Mouse (Mus musculus): Measurements from ENCODE around the gene Sds. TPM values are rescaled to one million over a fixed set of nuclear protein-coding genes. Genes with fewer than 3 reads are reported as not detected.
"Not testable (repeated sequence)": the region's sequence is repeated elsewhere in the genome, so short reads cannot be mapped to it uniquely, and the experiment has no call there.

Sds gene
- polyA plus RNA-seq, 1 experiment, result not detected

DNA sequence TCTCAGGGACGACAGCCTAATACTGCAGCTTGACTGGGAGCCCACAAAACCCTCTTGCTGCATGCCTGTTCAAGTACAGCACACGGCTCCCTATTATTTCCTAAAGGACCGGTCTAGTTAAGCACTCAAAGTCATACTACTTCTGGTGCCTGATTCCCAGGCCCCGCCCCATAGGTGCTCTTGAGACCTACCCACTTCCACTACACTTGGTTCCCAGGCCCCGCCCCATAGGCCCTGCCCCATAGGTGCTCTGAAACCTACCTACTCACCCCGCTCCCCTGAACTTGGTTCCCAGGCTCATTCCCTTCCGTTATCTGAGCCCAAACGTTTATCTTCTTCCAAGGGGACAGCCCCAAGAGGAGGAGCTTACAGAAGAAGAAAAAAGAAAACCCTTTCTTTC is 11.5 kb downstream of the Sds start:
- DNase-seq (ENCODE audit: low spot score), result no peak

- DNase-seq (ENCODE audit: low spot score), result no peak
These were observed 14.4 kb downstream of the Sds start for GRCm38 (mm10) chr5:120490679-120491192.

DNA sequence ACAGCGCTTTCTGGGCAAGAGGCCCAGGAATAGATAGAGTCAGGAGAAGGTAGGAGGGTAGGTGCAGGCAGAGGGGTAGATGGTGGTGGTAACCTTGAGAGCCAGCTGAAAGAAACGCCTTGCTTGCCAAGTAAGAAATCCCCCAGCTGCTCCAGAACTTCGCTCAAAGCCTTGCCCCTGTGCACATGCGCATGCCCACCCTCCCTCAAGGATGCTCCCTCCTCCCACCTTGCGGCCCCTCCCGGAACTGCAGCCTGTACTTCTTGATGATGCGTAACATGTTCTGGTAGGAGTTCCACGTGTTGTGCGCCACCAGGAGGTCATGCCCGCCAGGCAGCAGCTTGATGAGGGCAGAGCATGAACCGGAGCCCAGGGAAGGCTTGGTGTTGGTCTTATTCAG is 16.1 kb downstream of the Sds start:
- DNase-seq (ENCODE audit: low spot score), result no peak

- no peak for DNase-seq (ENCODE audit: low spot score)
These were observed 17.1 kb downstream of the Sds start for GRCm38 (mm10) chr5:120493440-120493839.

DNA sequence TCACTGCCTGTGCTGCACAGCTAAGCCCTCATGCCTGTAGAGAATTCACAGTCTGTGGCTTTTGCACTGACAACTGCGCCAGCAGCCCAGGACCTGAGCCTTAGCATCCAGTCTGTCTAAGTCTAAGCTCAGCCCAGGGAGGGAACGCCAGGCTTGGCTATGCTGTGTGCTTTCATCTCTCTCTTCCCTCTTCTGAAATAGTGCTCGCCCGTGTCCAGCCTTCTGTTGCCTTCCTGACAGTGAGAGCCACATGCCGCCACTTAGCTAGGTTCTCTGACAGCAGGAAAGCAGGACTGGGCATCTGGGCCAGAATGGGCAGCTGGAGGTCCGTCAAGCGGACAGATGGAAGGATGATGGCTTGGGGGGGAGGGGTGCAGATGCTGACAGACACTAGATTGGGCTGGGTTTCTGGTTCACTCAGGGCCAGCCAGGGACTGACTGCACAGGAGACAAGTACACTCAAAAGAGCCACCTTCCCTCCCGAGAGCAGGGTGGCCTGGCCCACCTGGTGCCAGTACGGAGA is 17.6 kb downstream of the Sds start:
- no peak for DNase-seq (ENCODE audit: low spot score)

DNA sequence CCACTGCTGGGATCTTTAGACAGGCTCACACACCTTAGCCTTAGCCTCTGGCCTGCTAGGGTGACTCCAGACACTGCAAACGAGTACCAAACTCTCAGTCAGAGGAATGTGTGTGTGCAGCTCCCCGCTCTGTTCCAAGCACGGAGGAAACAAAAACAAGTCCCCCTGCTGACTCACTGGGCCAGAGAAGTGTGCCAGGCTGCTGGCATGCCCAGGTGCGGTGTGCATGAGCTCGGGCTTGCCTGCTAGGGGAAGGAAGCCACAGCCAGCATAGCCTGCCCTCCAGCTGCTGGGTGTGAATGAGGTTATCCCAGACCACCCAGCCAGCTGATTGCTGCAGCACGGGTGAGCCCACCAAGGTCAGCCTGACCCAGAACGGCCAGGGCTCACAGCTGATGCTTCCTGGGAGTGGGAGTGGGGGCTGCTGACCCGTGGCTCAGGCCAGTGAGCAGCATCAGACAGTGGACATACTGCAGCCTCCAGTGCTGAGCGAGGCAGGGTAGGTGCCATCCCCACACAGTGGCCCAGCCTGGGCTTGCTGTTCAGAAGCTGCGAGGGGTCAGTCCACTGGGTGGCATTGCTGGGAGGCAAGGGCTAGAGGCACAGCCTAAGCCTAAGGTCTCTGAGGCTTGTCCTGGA is 18.9 kb downstream of the Sds start:
- no peak for DNase-seq (ENCODE audit: low spot score)

- DNase-seq (ENCODE audit: low spot score), result no peak
These were observed 19.4 kb downstream of the Sds start for GRCm38 (mm10) chr5:120495703-120496226.

- DNase-seq (ENCODE audit: low spot score), result no peak
These were observed 20.7 kb downstream of the Sds start for GRCm38 (mm10) chr5:120497071-120497470.

DNA sequence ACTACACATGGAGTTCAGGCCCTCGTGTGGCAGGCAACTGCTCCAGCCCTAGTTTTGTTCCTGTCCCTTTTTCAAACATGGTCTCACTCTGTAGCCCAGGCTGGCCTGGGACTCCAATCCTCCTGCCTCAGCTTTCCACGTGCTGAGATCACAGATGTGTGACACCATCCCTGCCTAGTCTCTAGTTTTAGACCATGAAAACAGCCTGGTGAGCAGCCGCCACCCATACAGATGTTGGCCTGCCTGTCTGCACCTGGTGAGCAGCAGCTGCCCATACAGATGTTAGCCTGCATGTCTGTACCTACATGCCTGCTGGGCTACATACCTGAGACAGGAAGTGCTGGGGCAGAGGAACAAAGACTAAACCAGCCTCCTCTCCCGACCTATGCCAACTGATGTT is 22.9 kb downstream of the Sds start:
- DNase-seq (ENCODE audit: low spot score), result no peak

DNA sequence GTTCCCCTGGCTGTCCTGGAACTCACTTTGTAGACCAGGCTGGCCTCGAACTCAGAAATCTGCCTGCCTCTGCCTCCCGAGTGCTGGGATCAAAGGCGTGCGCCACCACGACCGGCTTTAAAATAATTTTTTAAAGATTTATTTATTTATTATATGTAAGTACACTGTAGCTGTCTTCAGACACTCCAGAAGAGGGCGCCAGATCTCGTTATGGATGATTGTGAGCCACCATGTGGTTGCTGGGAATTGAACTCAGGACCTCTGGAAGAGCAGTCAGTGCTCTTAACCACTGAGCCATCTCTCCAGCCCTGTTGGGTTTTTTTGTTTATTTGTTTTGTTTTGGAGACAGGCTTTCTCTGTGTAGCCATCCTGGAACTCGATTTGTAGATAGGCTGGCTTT is 24.3 kb downstream of the Sds start:
- not testable (repeated sequence) for DNase-seq (ENCODE audit: low spot score)

DNA sequence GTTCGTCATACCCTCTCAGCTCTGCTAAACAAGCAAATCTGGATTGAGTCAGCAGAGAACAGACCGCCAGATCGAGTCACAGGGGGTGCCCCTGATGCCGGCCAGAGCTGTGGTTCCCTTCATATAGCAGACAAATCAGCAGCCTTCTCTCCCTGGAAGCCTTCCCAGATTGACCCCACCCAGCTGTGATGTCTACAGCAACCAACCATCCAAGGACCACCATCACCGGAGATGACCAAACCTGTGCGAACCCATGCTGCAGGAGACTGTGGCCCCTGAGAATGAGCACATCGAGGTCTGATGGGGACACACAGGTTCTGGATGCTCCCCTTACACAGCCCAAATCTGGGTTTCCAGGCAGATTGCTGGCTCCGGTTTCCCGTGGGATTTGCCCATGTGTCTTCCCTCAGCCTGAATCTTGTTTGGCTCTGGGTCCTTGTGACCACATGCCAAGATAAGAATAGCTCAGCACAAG is 25.9 kb downstream of the Sds start:
- DNase-seq (ENCODE audit: low spot score), result no peak

DNA sequence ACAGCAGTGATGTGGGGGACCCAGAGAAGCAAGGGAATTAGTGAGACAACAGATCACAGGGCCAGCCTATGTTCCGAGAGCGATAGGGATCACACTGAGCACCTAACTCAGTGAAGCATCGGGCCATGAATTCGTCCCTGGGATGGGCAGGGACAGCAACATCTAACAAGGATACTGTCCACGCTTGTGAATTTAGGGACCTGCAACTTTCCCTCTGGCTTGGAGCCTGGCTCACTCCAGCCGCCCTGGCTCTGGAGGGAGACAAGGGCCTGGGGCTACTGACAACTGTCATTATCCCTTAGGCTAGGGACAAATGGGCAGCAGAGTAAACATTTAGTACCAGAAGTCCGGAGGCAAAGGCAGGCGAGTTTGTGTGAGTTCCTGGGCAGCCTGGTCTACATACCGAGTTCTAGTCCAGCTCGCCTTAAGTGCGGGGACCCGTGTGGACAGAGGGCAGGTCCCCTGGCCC is 26.4 kb downstream of the Sds start:
- DNase-seq (ENCODE audit: low spot score), result no peak

GRCm38 (mm10) chr5:120503144-120503795 is 26.9 kb downstream of the Sds start, which contains the start of gene Plbd2:
Gene Plbd2 (minus strand): TSS chr5:120503625.
- peak; percentile 72 for DNase-seq (ENCODE audit: low spot score)

DNA sequence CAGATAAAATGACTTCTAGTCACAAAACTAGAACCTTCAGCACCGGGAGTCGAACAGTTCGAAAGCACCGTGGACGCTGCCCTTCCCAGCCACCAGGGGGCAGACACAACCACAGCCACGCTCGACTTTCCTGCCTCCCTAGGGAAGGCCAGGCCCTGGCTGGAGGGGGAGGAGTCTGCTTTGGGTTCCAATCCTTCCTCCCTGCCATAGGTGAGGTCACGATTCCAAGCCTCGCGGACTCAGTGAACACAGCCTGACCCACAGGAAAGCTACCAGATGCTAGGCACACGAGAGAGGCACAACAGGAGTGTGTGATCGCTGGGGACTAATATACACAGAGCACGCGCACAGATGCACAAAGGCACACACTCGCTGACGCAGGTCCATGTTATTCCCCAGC is 29.0 kb downstream of the Sds start:
- DNase-seq (ENCODE audit: low spot score), result peak; percentile 65

GRCm38 (mm10) chr5:120505781-120506180 is 29.5 kb downstream of the Sds start:
- no peak for DNase-seq (ENCODE audit: low spot score)

- no peak for DNase-seq (ENCODE audit: low spot score)
These were observed 30.2 kb downstream of the Sds start for GRCm38 (mm10) chr5:120506490-120506889.

- DNase-seq (ENCODE audit: low spot score), result no peak
These were observed 31.0 kb downstream of the Sds start for GRCm38 (mm10) chr5:120507311-120507710.

GRCm38 (mm10) chr5:120510982-120511642 is 34.8 kb downstream of the Sds start, which contains the start of gene Slc8b1:
Gene Slc8b1 (plus strand): TSS chr5:120511168.
- DNase-seq (ENCODE audit: low spot score), result peak; percentile 87

GRCm38 (mm10) chr5:120511643-120512220 is 35.4 kb downstream of the Sds start:
- DNase-seq (ENCODE audit: low spot score), result no peak

DNA sequence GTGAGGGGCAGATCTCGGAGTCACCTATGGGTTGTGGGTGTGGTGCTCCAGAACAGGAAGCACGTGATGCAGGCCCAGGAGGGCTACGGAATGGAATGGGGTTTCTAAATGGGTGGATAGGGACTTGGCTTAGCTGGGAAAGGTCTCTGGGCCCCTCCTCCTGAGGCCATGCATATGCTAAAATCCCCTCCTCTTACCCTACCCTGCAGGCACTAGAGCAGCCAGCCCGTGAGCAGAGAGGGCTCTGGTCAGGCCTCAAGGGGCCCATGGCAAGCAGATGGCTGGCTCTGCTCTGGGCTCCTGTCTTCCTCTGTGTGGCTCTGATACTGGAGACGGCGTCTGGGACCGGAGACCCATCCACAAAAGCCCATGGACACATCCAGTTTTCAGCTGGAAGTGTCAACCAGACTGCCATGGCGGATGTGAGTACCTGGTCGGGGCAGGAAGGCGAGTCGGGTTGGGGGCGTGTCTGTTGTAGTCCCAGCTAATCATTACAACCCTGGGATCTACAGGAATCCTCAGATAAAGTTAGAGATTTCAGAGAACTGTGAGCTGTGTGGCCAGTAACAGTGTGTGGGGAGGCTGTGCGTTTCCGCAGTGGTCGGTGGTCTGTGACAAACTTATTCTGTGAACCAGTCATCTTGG is 36.7 kb downstream of the Sds start:
- DNase-seq (ENCODE audit: low spot score), result no peak

- no peak for DNase-seq (ENCODE audit: low spot score)
These were observed 37.8 kb downstream of the Sds start for GRCm38 (mm10) chr5:120514031-120514677.

Measured in urinary bladder, adult 2 months (tissue).